Mouse (Mus musculus): ENCODE measurements around the gene Eno1.

DNA sequence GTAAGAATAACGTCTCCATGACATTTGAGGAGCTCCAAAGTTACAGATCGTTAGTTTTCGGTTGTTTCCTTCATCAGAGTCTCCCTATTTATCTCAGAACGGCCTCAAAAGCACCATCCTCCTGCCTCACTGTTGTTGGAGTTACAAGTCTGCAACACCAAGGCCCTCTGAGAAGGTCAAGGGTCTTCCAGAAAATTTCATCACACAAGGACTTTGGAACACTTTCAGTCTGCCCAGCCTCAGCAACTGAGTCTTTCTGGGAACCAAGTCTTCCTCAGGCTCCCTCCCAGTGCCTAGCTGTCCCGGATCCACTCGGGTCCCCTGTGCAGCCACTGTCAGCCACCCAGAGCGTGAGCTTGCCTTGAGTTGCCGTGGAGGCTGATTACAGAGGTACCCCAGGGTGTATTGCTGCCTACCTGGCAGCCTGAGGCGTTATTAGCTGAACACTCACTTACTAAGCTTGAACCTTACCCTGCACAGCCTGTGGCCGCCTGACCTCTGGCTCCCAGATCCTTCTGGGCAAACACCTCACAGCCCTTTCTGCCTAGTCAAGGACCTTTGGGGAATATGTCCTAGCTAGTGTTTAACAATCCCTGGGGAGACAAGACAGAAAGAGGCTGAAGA, 15.4 kb upstream of the Eno1 start:
- TF ChIP-seq CTCF (IDR thresholded peaks at IDR 0.05; ENCODE audit: borderline replicate concordance, insufficient read depth, low read length) (no peak), POLR2A (IDR thresholded peaks at IDR 0.05; ENCODE audit: low read depth, low read length) (no peak)
